Mouse (Mus musculus): ENCODE measurements around the gene Sh2d3c. TPM values are rescaled to one million over a fixed set of nuclear protein-coding genes. Genes with fewer than 3 reads are reported as not detected.

The Sh2d3c gene
- polyA plus RNA-seq, 1 experiment from 2014 or later = 13.1 TPM

DNA sequence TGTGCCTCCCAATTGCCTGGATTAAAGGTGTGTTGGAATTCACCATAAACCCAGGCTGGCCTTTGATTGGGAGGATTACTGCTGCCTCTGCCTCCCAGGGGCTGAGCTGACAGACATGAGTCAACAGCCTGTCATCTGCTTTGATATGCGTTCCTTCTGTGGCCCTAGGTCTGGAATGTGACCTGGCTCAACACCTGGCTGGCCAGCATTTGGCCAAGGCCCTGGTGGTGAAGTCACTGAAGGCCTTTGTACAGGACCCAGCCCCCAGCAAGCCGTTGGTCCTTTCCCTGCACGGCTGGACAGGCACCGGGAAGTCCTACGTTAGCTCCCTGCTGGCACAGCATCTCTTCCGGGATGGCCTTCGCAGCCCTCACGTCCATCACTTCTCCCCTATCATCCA, 37.6 kb downstream of the Sh2d3c start:
- Histone ChIP-seq H3K27me3 (ENCODE audit: control insufficient read depth, insufficient read depth, low read length) (no peaks in the 10 kb centered on the region), H3K4me2 (ENCODE audit: low read depth, severe bottlenecking) (no peak overlapping the region), H3K4me3 (ENCODE audit: low read depth, low read length) (no peak overlapping the region), H3K27ac (replicated peaks; ENCODE audit: low read depth, low read length) (no peak overlapping the region), H3K9ac (ENCODE audit: low read length) (no peak overlapping the region), H3K4me1 (ENCODE audit: control insufficient read depth, insufficient read depth, low read length) (no peaks in the 10 kb centered on the region), H3K9me3 (ENCODE audit: control insufficient read depth, low read length) (no peaks in the 10 kb centered on the region), H3K36me3 (ENCODE audit: control insufficient read depth, insufficient read depth, low read length) (peaks cover 7% of the 10 kb centered on the region; the same call in 1 of the 2 replicates)
- ATAC-seq (ENCODE audit: insufficient number of reproducible peaks, low FRiP score, low TSS enrichment, low read depth) (no peak), DNase-seq (ENCODE audit: low spot score) (no peak)
- 62% methylated on average over 8 of the region's 8 CpGs for WGBS

DNA sequence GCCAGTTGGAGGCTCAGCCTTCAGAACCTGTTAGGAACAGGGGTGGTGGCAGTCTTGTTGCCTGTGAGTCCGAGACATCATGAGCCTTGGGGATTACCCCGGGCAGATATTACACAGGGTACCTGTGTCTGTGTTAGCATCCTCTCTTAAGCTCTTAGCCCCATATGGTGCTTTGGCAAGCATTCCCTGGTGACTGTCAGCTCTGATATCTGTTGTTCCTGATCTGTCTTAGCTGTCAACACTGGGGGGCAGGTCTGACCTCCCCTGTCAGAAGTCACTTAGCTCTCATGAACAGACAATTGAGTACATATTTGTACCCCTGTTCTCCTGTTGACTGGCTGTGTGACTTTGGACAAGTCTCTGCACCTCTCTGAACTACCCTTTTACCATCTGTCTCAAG, 38.1 kb downstream of the Sh2d3c start:
- ATAC-seq (ENCODE audit: insufficient number of reproducible peaks, low FRiP score, low TSS enrichment, low read depth) (no peak), DNase-seq (ENCODE audit: low spot score) (no peak)
- Histone ChIP-seq H3K36me3 (ENCODE audit: control insufficient read depth, insufficient read depth, low read length) (peaks cover 7% of the 10 kb centered on the region; the same call in 1 of the 2 replicates), H3K4me1 (ENCODE audit: control insufficient read depth, insufficient read depth, low read length) (no peaks in the 10 kb centered on the region), H3K4me3 (ENCODE audit: low read depth, low read length) (no peak overlapping the region), H3K9me3 (ENCODE audit: control insufficient read depth, low read length) (no peaks in the 10 kb centered on the region), H3K27ac (replicated peaks; ENCODE audit: low read depth, low read length) (no peak overlapping the region), H3K4me2 (ENCODE audit: low read depth, severe bottlenecking) (no peak overlapping the region), H3K9ac (ENCODE audit: low read length) (no peak overlapping the region), H3K27me3 (ENCODE audit: control insufficient read depth, insufficient read depth, low read length) (no peaks in the 10 kb centered on the region)
- 88% methylated on average over 2 of the region's 2 CpGs for WGBS

DNA sequence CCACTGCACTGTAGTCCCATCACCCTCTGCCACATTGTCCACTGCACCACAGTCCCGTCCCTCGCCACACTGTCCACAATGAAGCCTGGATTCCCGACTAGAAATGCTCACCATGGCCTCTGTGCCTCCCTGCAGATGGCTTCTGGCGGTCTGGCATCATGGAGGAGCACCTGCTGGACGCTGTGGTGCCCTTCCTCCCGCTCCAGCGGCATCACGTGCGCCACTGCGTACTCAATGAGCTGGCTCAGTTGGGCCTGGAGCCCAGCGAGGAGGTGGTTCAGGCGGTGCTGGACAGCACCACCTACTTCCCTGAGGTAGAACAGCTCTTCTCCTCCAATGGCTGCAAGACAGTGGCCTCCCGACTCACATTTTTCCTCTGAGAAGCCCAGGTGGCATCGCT, 40.5 kb downstream of the Sh2d3c start:
- DNase-seq (ENCODE audit: low spot score) = no peak
- H3K9ac ChIP-seq (ENCODE audit: low read length) = no peak overlapping the region
- H3K36me3 ChIP-seq (ENCODE audit: control insufficient read depth, insufficient read depth, low read length) = peaks cover 7% of the 10 kb centered on the region; the same call in 1 of the 2 replicates
- H3K4me1 ChIP-seq (ENCODE audit: control insufficient read depth, insufficient read depth, low read length) = no peaks in the 10 kb centered on the region
- 88% methylated on average over 14 of the region's 14 CpGs for WGBS
- no peak overlapping the region for H3K4me3 ChIP-seq (ENCODE audit: low read depth, low read length)
- no peaks in the 10 kb centered on the region for H3K27me3 ChIP-seq (ENCODE audit: control insufficient read depth, insufficient read depth, low read length)
- no peak for ATAC-seq (ENCODE audit: insufficient number of reproducible peaks, low FRiP score, low TSS enrichment, low read depth)
- no peak overlapping the region for H3K27ac ChIP-seq (replicated peaks; ENCODE audit: low read depth, low read length)
- no peaks in the 10 kb centered on the region for H3K9me3 ChIP-seq (ENCODE audit: control insufficient read depth, low read length)
- H3K4me2 ChIP-seq (ENCODE audit: low read depth, severe bottlenecking) = no peak overlapping the region

DNA sequence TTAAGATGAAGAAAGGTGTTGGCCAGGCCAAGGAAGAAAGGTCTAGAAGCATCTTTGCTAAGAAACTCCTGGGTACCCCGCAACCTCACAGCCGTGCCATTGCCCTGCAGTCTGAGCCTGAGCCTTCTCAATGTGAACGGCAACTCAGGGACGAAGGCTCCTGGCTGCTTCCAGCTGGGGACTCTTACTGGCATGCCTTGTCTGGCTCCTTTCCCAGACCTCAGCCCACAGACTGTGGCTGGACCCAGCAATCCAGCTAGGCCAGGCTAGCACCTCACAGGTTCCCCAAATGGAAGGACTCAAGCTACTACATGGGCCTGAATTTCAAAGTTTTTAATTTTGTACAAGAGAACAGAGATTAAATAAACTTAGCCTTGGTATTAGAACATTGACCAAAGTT, 41.0 kb downstream of the Sh2d3c start:
- 99% methylated on average over 4 of the region's 4 CpGs for WGBS

DNA sequence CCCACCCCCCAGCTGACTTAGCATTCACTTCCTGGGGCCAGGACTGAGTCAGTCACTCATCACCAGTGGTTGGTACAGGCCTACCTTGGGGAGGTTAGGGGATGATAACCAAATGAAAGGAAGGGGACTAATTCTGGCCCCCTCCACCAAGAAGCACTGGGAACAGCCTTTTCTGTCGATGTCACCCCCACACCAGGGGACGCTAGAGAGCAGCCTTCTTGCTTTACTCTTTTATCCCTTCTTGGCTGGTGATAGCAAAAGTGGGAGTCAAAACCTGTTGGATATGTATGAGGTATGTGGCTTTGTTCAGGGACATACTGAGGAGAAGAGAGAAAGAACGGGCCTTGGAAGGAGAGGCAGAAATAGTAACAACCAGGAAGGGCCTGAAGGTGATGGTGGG, 42.5 kb downstream of the Sh2d3c start:
- no peak for ATAC-seq (ENCODE audit: insufficient number of reproducible peaks, low FRiP score, low TSS enrichment, low read depth)
- Histone ChIP-seq H3K4me2 (ENCODE audit: low read depth, severe bottlenecking) (no peak overlapping the region), H3K27me3 (ENCODE audit: control insufficient read depth, insufficient read depth, low read length) (no peaks in the 10 kb centered on the region), H3K36me3 (ENCODE audit: control insufficient read depth, insufficient read depth, low read length) (peaks cover 7% of the 10 kb centered on the region; the same call in 1 of the 2 replicates), H3K4me1 (ENCODE audit: control insufficient read depth, insufficient read depth, low read length) (no peaks in the 10 kb centered on the region), H3K4me3 (ENCODE audit: low read depth, low read length) (no peak overlapping the region), H3K9me3 (ENCODE audit: control insufficient read depth, low read length) (no peaks in the 10 kb centered on the region), H3K9ac (ENCODE audit: low read length) (no peak overlapping the region), H3K27ac (replicated peaks; ENCODE audit: low read depth, low read length) (no peak overlapping the region)
- whole genome bisulfite sequencing = 92% methylated on average over 3 of the region's 3 CpGs
- DNase-seq (ENCODE audit: low spot score) = no peak

More for the DNA sequence above, 41.0 kb downstream of the Sh2d3c start:
- Histone ChIP-seq H3K36me3 (ENCODE audit: control insufficient read depth, insufficient read depth, low read length) (peaks cover 7% of the 10 kb centered on the region; the same call in 1 of the 2 replicates), H3K4me1 (ENCODE audit: control insufficient read depth, insufficient read depth, low read length) (no peaks in the 10 kb centered on the region), H3K27me3 (ENCODE audit: control insufficient read depth, insufficient read depth, low read length) (no peaks in the 10 kb centered on the region), H3K4me3 (ENCODE audit: low read depth, low read length) (no peak overlapping the region), H3K27ac (replicated peaks; ENCODE audit: low read depth, low read length) (no peak overlapping the region), H3K9me3 (ENCODE audit: control insufficient read depth, low read length) (no peaks in the 10 kb centered on the region), H3K9ac (ENCODE audit: low read length) (no peak overlapping the region), H3K4me2 (ENCODE audit: low read depth, severe bottlenecking) (no peak overlapping the region)
- ATAC-seq (ENCODE audit: insufficient number of reproducible peaks, low FRiP score, low TSS enrichment, low read depth) (no peak), DNase-seq (ENCODE audit: low spot score) (no peak)

DNA sequence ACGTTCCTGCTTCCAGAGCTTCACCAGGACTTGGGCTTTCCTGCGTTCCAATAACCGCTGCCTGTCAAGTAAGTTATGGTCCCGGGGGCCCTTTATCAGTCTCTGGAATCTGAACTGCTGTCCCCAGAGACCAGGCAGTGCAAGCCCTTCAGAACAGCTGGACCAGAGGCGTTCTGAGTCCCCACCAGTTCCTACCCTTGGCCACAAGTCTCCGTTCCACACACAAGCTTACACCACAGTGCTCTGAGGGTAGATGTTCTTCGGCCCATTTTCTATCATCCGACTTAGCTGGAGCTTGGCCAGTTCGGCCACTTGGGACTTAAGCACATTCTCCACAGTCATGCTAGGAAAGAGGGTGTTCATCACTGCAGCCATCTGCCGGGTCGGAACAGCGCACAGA, 46.4 kb downstream of the Sh2d3c start:
- Histone ChIP-seq H3K36me3 (ENCODE audit: control insufficient read depth, insufficient read depth, low read length) (no peaks in the 10 kb centered on the region), H3K27me3 (ENCODE audit: control insufficient read depth, insufficient read depth, low read length) (no peaks in the 10 kb centered on the region), H3K4me3 (ENCODE audit: low read depth, low read length) (no peak overlapping the region), H3K9ac (ENCODE audit: low read length) (no peak overlapping the region), H3K9me3 (ENCODE audit: control insufficient read depth, low read length) (no peaks in the 10 kb centered on the region), H3K4me2 (ENCODE audit: low read depth, severe bottlenecking) (no peak overlapping the region), H3K4me1 (ENCODE audit: control insufficient read depth, insufficient read depth, low read length) (no peaks in the 10 kb centered on the region), H3K27ac (replicated peaks; ENCODE audit: low read depth, low read length) (no peak overlapping the region)
- ATAC-seq (ENCODE audit: insufficient number of reproducible peaks, low FRiP score, low TSS enrichment, low read depth) (no peak), DNase-seq (ENCODE audit: low spot score) (no peak)
- WGBS = 77% methylated on average over 12 of the region's 12 CpGs

DNA sequence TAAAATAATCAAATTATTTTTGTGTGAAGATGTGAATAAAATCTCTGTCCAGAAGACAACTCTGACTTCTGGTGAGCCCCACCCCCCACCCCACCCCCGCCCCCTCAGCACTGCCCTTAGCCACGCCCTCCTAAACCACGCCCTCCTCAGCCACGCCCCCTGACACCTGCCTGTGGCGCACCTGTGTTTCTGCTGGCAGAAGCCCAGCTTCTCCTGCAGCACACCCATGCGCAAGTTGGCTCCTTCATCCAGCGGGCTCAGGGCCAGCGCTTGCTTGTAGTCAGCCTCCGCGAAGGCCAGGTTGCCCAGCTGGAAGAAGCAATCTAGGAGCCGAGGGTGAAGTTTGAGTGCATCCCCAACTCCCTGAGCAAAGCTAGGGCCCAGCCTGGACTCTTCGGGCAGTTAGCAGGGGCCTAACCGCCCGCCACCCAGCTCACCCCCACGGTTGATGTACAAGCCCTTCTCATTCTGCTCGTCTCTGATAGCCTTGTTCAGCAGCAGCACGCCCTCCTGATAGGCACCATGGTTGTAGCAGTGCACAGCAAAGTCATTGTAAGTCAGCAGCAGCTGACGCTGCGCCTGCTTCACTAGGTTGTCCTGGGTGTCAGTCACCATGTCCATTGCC, 47.9 kb downstream of the Sh2d3c start:
- 46% methylated on average over 19 of the region's 19 CpGs for WGBS
- H3K4me1 ChIP-seq (ENCODE audit: control insufficient read depth, insufficient read depth, low read length) = no peaks in the 10 kb centered on the region

DNA sequence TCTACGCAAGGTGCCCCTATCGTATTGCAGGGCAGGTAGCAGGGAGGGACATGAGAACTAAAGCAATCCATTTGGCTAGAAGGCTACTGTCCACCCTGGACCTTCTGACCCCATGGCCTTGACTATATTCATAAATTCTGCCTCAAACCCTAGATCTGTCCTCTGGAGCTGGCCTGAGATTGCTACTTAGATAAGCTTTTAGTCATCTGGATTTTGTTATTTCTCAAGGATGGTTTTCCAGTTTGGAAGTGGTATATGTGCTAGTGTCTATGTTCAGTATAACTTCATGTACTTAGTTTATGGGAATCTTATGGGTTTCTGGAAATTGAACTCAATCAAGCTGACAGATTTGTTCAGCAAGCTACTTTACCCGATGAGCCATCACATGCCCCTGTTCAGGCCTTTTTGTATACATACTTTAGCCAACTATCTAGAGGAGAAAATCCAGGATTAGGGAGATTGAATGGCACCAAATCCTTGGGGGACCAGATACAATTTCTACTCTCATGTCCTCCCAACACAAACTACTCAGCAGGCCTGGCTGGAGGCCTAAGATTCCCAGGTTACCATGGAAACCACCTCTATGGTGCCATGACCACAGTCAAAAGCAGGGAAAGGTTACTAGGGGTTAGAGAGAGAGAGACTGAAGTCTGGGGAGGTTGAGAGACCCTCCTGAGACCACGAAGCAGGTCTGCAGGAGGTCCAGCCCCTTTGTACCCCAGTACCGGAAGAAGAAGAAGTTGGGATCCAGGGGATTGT, 48.7 kb downstream of the Sh2d3c start:
- Histone ChIP-seq H3K27ac (replicated peaks; ENCODE audit: low read depth, low read length) (no peak overlapping the region), H3K9ac (ENCODE audit: low read length) (no peak overlapping the region), H3K4me2 (ENCODE audit: low read depth, severe bottlenecking) (no peak overlapping the region), H3K36me3 (ENCODE audit: control insufficient read depth, insufficient read depth, low read length) (no peaks in the 10 kb centered on the region), H3K27me3 (ENCODE audit: control insufficient read depth, insufficient read depth, low read length) (no peaks in the 10 kb centered on the region), H3K9me3 (ENCODE audit: control insufficient read depth, low read length) (no peaks in the 10 kb centered on the region), H3K4me3 (ENCODE audit: low read depth, low read length) (no peak overlapping the region), H3K4me1 (ENCODE audit: control insufficient read depth, insufficient read depth, low read length) (no peaks in the 10 kb centered on the region)
- no peak for DNase-seq (ENCODE audit: low spot score)
- WGBS = 88% methylated on average over 5 of the region's 5 CpGs
- ATAC-seq (ENCODE audit: insufficient number of reproducible peaks, low FRiP score, low TSS enrichment, low read depth) = no peak

More for the DNA sequence above, 47.9 kb downstream of the Sh2d3c start:
- H3K9me3 ChIP-seq (ENCODE audit: control insufficient read depth, low read length) = no peaks in the 10 kb centered on the region
- no peak overlapping the region for H3K4me2 ChIP-seq (ENCODE audit: low read depth, severe bottlenecking)
- DNase-seq (ENCODE audit: low spot score) (no peak), ATAC-seq (ENCODE audit: insufficient number of reproducible peaks, low FRiP score, low TSS enrichment, low read depth) (no peak)
- no peaks in the 10 kb centered on the region for H3K27me3 ChIP-seq (ENCODE audit: control insufficient read depth, insufficient read depth, low read length)
- no peak overlapping the region for H3K9ac ChIP-seq (ENCODE audit: low read length)
- H3K36me3 ChIP-seq (ENCODE audit: control insufficient read depth, insufficient read depth, low read length) = no peaks in the 10 kb centered on the region
- no peak overlapping the region for H3K27ac ChIP-seq (replicated peaks; ENCODE audit: low read depth, low read length)
- no peak overlapping the region for H3K4me3 ChIP-seq (ENCODE audit: low read depth, low read length)

Measured in limb, embryonic 11.5 days (tissue).